Mouse (Mus musculus) granulocyte monocyte progenitor cell, adult 5-6 weeks (primary cell): ENCODE results near the gene Morc2b. TPM values are rescaled to one million over a fixed set of nuclear protein-coding genes. Genes with fewer than 3 reads are reported as not detected.
A peak's percentile ranks its signal among the peaks of the same experiment; 100 is the strongest.
"Not testable (repeated sequence)": the region's sequence is repeated elsewhere in the genome, so short reads cannot be mapped to it uniquely, and the experiment has no call there.

Experiments used
- ATAC-seq: replicated peaks from 2 replicates; pipeline ENCODE4 v1.8.0; 2016; ENCODE audit warnings: mild to moderate bottlenecking, moderate TSS enrichment, inconsistent platforms; ENCODE audit not compliant: poor library complexity, severe bottlenecking
- total RNA-seq, 2 experiments: library from RNA; stranded (forward) in 1 of 2; stranded (reverse) in 1 of 2; fragments of 200-712, 200-1000 nt in 1 of 2; fragments of >200 nt in 1 of 2; fragmentation: Nextera tagmentation in 1 of 2; gene quantifications; 2 replicates each; pipeline ENCODE4 v1.2.3; 2014 to 2017

Morc2b gene
- not detected in 2 replicates for total RNA-seq (2014; fragmentation: Nextera tagmentation)
- not detected in 2 replicates for total RNA-seq (2017)

DNA sequence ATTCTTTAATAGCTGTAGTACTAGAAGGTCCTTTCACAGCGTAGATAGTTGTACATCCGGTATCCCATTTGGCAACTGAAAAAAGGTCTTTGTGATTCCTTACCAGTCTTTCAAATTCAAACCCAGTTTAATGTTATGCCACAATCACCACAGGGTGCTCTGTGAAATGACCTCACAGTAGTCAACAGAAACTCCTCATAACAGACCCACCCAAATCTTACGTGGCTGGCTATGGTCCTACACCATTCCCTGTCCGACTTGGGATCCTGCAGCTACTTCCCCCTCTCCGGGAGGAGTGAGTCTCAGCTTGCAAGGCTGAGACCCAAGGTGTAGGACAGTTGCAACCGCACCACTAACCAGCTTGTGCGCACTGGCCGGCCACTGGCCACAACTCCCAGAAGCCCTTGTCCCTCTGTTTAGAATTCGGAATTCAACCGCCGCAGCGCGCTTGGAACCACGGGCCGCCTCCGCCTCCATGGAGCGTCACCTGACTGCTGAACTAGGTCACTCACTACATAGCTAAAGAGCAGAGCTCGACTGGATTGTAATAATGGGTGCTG, at the start of gene Morc2b:
TSS of gene Morc2b (minus strand) at position 423 of the 560 bp plus-strand sequence.
- ATAC-seq = no peak

DNA sequence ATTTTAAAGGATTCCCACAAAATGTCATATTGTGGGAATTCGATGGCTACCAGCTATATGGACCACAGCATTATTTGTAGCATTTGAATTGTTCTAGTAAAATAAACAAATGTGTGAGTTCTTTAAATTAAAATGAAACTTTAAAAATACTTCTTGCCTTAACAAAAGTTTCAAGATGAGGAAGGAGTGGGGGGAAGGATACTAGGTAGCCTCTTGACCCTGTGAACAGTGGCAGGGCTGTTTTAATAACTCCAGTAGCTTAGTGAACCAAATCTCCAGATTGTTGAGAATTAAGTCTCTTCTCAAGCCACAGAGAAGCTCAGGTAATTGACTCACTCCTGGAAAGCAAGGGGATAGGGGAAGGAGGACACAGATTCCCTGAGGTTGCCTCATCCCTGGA, 28.7 kb upstream of the Morc2b start, which contains the start of gene Olfr55:
TSS of gene Olfr55 (plus strand) at position 301 of the 400 bp plus-strand sequence.
- not testable (repeated sequence) for ATAC-seq

DNA sequence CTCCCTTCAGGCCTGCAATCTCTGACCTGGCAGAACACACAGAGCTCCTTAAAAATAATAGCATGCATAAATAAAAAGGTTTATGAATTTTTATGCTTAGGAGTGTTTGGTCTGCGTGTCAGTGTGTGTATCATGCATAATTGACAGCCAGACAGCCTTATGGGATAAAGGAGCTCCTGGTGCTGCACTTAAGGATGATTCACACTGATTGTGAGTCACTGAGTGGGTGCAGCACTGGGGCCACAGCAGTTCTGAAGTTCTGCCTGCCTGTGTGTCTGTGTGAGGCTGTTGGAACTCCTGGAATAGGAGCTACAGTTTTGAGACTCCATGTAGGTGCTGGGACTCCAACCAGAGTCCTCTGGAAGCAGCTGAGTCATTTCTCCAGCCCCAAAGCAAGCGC, 13.2 kb downstream of the Morc2b start:
- no peak for ATAC-seq

DNA sequence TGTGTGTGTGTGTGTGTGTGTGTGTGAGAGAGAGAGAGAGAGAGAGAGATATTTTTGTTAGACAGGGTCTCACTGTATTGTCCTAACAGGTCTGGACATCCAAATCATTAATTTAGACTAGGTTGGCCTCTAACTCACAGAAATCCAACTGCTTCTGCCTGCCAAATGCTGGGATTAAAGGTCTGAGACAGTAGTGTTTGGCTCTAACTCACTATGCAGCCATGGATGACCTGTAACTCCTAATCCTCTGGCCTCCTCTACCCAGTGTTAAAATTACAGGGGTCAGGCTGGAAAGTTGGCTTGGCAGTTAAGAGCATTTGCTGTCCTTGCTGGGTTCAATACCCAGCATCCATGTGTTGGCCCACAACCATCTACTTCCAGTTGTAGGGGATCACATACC, 14.9 kb downstream of the Morc2b start:
- ATAC-seq = no peak

DNA sequence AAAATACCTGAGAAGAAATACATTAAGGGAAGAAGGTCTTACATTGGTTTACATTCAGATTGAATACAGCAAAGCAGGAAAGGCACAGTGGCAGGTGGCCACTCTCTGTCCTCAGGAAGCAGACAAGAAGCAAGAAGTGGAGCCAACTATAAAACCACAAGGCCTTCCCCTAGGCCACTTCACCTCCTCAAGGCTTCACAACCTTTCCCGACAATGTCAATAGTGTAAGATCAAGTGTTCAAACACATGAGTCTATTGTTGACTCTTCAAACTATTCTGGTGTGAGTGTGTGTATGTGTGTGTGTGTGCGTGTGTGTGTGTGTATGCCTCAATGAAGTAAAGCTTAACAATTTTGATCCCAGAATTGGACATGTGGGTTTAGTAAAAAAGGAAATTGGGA, 42.1 kb downstream of the Morc2b start:
- no peak for ATAC-seq

DNA sequence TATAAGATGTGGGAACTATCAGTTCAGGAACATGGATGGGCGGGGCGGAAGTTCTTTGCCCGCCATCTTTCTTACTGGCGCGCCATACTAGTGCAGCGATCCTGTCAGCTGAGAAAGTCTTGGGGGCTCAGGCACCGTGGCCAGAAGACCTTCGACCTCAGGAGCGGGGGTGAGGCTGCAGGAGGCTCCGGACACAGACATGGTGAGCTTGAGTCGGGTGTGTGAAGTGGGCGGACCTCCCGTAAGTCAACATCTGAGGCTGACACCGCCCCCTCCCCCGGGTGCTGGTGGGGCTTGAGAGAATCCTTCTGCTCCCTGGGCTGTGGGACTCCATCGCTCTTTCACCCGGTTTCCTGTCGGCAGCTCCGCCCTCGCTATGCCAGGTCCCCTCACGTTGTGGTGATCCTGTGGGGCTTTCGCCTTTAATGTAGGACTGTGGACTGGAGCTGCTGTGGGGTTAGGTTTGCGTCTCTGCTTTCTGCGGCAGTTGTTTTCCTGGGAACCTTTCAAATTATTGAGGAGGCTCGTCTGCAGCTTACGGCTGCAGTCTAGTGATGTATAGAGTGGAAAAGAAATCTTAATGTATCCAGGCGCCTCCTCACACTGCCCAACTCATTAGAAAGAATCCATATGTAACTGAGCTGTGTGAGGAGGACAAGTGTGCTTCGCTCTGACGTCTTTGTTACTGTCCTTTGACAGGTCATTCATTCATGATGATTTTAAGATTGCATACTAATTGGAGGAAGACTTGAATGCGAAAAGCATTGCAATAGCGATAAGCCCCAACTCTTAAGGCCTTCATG, 46.9 kb downstream of the Morc2b start:
- ATAC-seq = peak; percentile 67

DNA sequence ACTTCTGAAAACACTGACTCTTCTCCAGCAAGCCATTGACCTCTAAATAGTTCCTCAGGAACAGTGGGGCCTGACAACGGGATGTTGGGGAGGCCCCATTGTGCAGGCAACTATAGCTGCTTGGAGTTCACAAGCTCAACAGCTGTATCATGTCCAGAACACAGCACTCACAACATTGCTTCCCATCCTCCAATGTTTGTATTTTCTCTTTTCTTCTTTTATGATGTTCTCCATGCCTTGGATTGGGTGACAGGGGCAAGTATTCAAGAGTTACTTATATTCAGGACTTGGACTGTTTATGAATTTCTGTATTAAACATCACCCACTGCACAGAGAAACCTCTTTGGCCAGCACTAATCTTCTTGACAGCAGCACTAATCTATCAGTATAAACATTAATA, 47.9 kb downstream of the Morc2b start:
- ATAC-seq = no peak

DNA sequence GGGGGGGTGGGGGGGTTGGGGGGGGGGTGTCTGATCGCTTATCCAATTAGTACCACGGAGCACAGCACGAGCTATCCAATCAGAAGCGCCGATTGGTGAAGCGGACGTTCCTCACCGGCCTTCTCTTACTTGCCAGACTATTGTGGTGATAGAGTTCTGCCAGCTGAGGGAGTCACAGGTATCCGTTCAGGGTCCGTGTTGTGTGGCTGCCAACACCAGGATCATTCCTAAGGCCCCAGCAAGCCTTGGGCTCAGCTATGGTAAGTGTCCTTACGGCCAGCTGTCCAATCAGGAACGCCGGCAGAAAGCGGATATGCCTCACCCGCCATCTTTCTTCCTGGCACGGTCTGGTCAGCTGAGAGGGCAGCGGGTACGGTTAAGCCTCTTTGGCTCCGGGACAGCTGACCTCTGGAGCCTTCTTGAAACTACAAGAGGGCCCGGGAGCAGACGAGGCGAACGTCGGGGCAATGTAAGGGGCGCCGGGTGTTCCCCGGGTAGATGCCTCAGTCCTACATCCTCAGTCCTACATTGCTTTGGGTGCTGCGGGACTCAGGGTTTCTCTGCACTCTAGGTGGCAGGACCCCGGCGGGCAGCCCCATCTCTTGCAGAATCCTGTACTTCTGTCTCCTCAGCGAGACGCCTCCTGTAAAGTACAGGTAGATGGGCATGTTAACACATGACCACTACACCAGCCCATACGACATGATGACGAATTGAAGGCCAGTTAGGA, 50.1 kb downstream of the Morc2b start, which contains the start of gene Zfp563:
TSS of gene Zfp563 (plus strand) at position 91 of the 730 bp plus-strand sequence.
- peak; percentile 90 for ATAC-seq

DNA sequence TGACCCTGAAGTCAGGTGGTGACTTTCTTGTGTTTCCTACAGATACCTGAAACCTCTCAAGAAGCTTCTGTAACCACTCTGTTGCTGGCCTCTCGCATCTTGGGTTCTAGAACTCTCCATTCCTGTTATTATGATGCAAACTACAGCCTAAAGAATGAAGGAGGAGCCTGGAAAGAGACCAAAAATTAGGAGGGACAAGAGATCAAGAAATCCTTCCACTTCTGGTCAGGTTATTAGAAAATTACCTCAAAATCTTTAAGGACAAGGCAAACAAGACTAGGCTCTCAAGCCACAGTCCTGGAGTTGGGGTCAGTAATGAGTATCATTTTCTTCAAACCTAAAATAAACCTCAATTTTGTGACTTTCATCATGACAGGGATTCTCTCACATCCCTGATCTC, 71.5 kb downstream of the Morc2b start, which contains the start of gene 4921501E09Rik:
TSS of gene 4921501E09Rik (minus strand) at position 101 of the 400 bp plus-strand sequence.
- no peak for ATAC-seq

Other genes with a start within 250 kb of the Morc2b start
- 2.3 and 6.2 TPM in 2 replicates for gene Zfp870, start 248.0 kb downstream of the Morc2b start, total RNA-seq (2014; fragmentation: Nextera tagmentation)
- gene Zfp870, start 248.0 kb downstream of the Morc2b start, total RNA-seq (2017) = 2.5 and 5.9 TPM in 2 replicates
- gene Cyp4f14, start 222.3 kb downstream of the Morc2b start, total RNA-seq (2014; fragmentation: Nextera tagmentation) = not detected in 2 replicates
- gene Cyp4f14, start 222.3 kb downstream of the Morc2b start, total RNA-seq (2017) = not detected in 2 replicates
- 10.3 and 15.2 TPM in 2 replicates for gene Cyp4f13, start 192.3 kb downstream of the Morc2b start, total RNA-seq (2014; fragmentation: Nextera tagmentation)
- 8.5 and 12.9 TPM in 2 replicates for gene Cyp4f13, start 192.3 kb downstream of the Morc2b start, total RNA-seq (2017)
- gene Zfp472, start 173.9 kb downstream of the Morc2b start, total RNA-seq (2014; fragmentation: Nextera tagmentation) = 9.7 and 15.5 TPM in 2 replicates
- gene Zfp472, start 173.9 kb downstream of the Morc2b start, total RNA-seq (2017) = 15.9 and 19.6 TPM in 2 replicates
- gene Zfp952, start 146.6 kb downstream of the Morc2b start, total RNA-seq (2014; fragmentation: Nextera tagmentation) = 7.4 and 8.9 TPM in 2 replicates
- 10.3 and 10.9 TPM in 2 replicates for gene Zfp952, start 146.6 kb downstream of the Morc2b start, total RNA-seq (2017)
- gene Zfp763, start 106.3 kb downstream of the Morc2b start, total RNA-seq (2014; fragmentation: Nextera tagmentation) = 3.2 TPM in 2 replicates
- gene Zfp763, start 106.3 kb downstream of the Morc2b start, total RNA-seq (2017) = 11.2 and 14.5 TPM in 2 replicates
- gene 4921501E09Rik, start 71.6 kb downstream of the Morc2b start, total RNA-seq (2014; fragmentation: Nextera tagmentation) = not detected in 2 replicates
- not detected in 2 replicates for gene 4921501E09Rik, start 71.6 kb downstream of the Morc2b start, total RNA-seq (2017)
- 1.2 and 12.9 TPM in 2 replicates for gene Zfp563, start 50.4 kb downstream of the Morc2b start, total RNA-seq (2014; fragmentation: Nextera tagmentation)
- 1.6 and 3.3 TPM in 2 replicates for gene Zfp563, start 50.4 kb downstream of the Morc2b start, total RNA-seq (2017)
- gene Olfr55, start 28.8 kb upstream of the Morc2b start, total RNA-seq (2014; fragmentation: Nextera tagmentation) = not detected in 2 replicates
- not detected in 2 replicates for gene Olfr55, start 28.8 kb upstream of the Morc2b start, total RNA-seq (2017)
- not detected in 2 replicates for gene Olfr239, start 51.6 kb upstream of the Morc2b start, total RNA-seq (2014; fragmentation: Nextera tagmentation)
- not detected in 2 replicates for gene Olfr239, start 51.6 kb upstream of the Morc2b start, total RNA-seq (2017)
- not detected in 2 replicates for gene Olfr1564, start 82.0 kb upstream of the Morc2b start, total RNA-seq (2014; fragmentation: Nextera tagmentation)
- gene Olfr1564, start 82.0 kb upstream of the Morc2b start, total RNA-seq (2017) = not detected in 2 replicates
- 10.4 and 15.0 TPM in 2 replicates for gene Zfp955a, start 115.5 kb upstream of the Morc2b start, total RNA-seq (2014; fragmentation: Nextera tagmentation)
- gene Zfp955a, start 115.5 kb upstream of the Morc2b start, total RNA-seq (2017) = 15.6 and 18.9 TPM in 2 replicates
- gene Olfr63, start 125.0 kb upstream of the Morc2b start, total RNA-seq (2014; fragmentation: Nextera tagmentation) = not detected in 2 replicates
- gene Olfr63, start 125.0 kb upstream of the Morc2b start, total RNA-seq (2017) = not detected in 2 replicates
- 5.9 and 6.4 TPM in 2 replicates for gene Zfp955b, start 149.9 kb upstream of the Morc2b start, total RNA-seq (2014; fragmentation: Nextera tagmentation)
- gene Zfp955b, start 149.9 kb upstream of the Morc2b start, total RNA-seq (2017) = 7.2 and 9.9 TPM in 2 replicates
- gene Zfp81, start 219.2 kb upstream of the Morc2b start, total RNA-seq (2014; fragmentation: Nextera tagmentation) = 10.3 and 13.0 TPM in 2 replicates
- gene Zfp81, start 219.2 kb upstream of the Morc2b start, total RNA-seq (2017) = 7.5 and 16.3 TPM in 2 replicates